Mouse (Mus musculus) lung, postnatal 0 days (tissue): ENCODE measurements around the gene Cenpa.

Experiments used
- CTCF ChIP-seq: IDR thresholded peaks from 2 replicates; pipeline ENCODE4 v1.5.1; 2016; ENCODE audit warnings: antibody characterized with exemption, mild to moderate bottlenecking
- EP300 ChIP-seq: IDR thresholded peaks from 2 replicates; pipeline ENCODE4 v1.6.1; 2016; ENCODE audit warnings: antibody characterized with exemption, mild to moderate bottlenecking, control low read depth

DNA sequence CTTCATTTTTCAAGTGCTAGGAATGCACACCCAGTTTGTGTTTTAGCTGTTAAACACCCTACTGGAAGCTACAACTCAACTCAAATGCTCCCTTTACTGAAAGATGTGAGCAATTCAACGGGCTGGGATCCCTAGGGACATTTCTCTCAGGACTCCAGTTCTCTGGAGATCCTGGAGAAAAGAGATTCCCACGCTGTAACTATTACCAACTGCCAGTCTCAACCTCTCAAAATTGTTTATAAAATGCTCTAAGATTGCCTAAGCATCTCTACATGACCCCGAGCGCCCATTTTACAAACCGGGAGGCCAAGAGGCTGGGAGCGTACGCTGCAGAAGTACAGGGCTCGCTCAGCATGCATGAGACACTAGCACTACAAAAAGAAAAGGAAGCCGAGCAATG, 19.2 kb upstream of the Cenpa start:
- TF ChIP-seq CTCF = no peak
- no peak; the same call in 1 of the 2 replicates for TF ChIP-seq EP300
